Mouse (Mus musculus) embryonic facial prominence, embryonic 14.5 days (tissue): ENCODE results near the gene Gm20422. TPM values are rescaled to one million over a fixed set of nuclear protein-coding genes. Genes with fewer than 3 reads are reported as not detected.

Source experiments
- ATAC-seq: fragments of 200-750 bp; cut with Nextera tagmentation; 2 replicates; pipeline ENCODE4 v1.8.0; 2017; ENCODE audit warnings: low read depth, moderate number of reproducible peaks, moderate TSS enrichment
- DNase-seq: peaks from one replicate; pipeline ENCODE4 v3.0.0-alpha.2; 2015; ENCODE audit warnings: low spot score
- H3K27ac ChIP-seq: fragments of 300-500 bp; sonication (generic); replicated peaks from 2 replicates; pipeline ENCODE4 v1.5.1; 2014; ENCODE audit warnings: low read depth, mild to moderate bottlenecking, low read length, moderate library complexity
- H3K27me3 ChIP-seq: fragments of 300-500 bp; sonication (generic); replicated peaks from 2 replicates; pipeline ENCODE4 v1.6.1; 2014; ENCODE audit warnings: low read length; ENCODE audit not compliant: control insufficient read depth, insufficient read depth
- H3K36me3 ChIP-seq: fragments of 300-500 bp; sonication (generic); 2 replicates; pipeline ENCODE4 v1.6.1; 2014; ENCODE audit warnings: low read length, mixed read lengths; ENCODE audit not compliant: control insufficient read depth, insufficient read depth
- H3K4me1 ChIP-seq: fragments of 300-500 bp; sonication (generic); 2 replicates; pipeline ENCODE4 v1.6.1; 2014; ENCODE audit warnings: antibody characterized with exemption, low read length; ENCODE audit not compliant: control insufficient read depth, insufficient read depth
- H3K4me2 ChIP-seq: fragments of 300-500 bp; sonication (generic); 2 replicates; pipeline ENCODE4 v1.6.1; 2014; ENCODE audit warnings: low read depth, mild to moderate bottlenecking, low read length, moderate library complexity, mixed read lengths
- H3K4me3 ChIP-seq: fragments of 300-500 bp; sonication (generic); 2 replicates; pipeline ENCODE4 v1.5.1; 2014; ENCODE audit warnings: low read depth, mild to moderate bottlenecking, low read length
- H3K9ac ChIP-seq: fragments of 300-500 bp; sonication (generic); 2 replicates; pipeline ENCODE4 v1.6.1; 2014; ENCODE audit warnings: low read depth, mild to moderate bottlenecking, low read length, moderate library complexity, mixed read lengths
- H3K9me3 ChIP-seq: fragments of 300-500 bp; sonication (generic); 2 replicates; pipeline ENCODE4 v1.6.1; 2016; ENCODE audit warnings: low read length; ENCODE audit not compliant: control insufficient read depth
- WGBS: fragments of 180-500 bp; shearing (Covaris S2); extraction: QIAGEN DNeasy Blood & Tissue Kit; methylation state at CpG from one replicate; pipeline ENCODE4 v1.1.7; 2014; 5-methylcytosine and 5-hydroxymethylcytosine counted together
- polyA plus RNA-seq: library from polyadenylated mRNA; unstranded; fragments of >200 nt; fragmentation: Nextera tagmentation; extraction: Ambion mirVana; gene quantifications from 2 replicates; pipeline ENCODE4 v1.2.1, GENCODE M21; 2014

Gene Gm20422
- 0.22 and 0.43 TPM in 2 replicates for polyA plus RNA-seq

DNA sequence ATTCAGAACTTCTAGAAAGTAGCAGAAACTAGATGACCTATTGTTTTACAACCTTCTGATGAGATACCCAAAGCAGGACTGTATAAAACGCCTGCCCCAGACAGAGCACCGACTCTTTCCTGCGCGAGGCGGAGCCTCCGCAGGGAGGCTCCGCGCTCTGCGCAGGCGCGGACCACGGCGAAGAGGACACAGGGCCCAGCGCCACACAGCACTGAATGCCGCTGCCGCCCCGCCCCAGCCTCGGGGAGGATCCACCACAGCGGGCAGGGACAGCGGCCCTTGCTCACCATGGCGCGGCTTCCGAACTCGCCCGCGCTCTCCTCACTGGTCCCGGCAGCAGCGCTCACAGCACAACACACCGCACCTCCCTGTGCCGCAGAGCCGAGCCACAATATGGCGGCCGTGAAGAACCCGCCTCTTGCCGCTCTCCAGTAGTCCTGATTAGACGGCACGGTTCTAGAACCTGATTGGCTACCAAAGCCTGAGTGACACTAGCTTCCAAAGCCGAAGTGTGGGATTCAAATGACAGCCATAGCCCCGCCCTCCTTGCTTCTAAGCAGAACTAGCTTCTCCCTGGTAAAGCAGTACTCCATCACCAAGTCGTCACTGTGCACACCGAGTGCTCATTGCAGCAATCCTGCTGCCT is at the start of gene Gm20422:
Gene Gm20422, minus strand, starts transcription at position 384 of the 646 bp plus-strand sequence.
- Histone ChIP-seq H3K27me3 (no peaks in the 10 kb centered on the region), H3K4me2 (peak within 1 kb of the TSS; percentile 79), H3K27ac (peak within 1 kb of the TSS; percentile 100), H3K4me3 (peak within 1 kb of the TSS; percentile 73), H3K36me3 (peaks cover 3% of the 10 kb centered on the region; the same call in 1 of the 2 replicates), H3K9ac (peak within 1 kb of the TSS; percentile 94), H3K9me3 (no peaks in the 10 kb centered on the region), H3K4me1 (peaks cover 15% of the 10 kb centered on the region)
- WGBS, result 0% methylated on average over 33 of the region's 41 CpGs
- ATAC-seq, result peak; percentile 99
- DNase-seq, result peak; percentile 100

DNA sequence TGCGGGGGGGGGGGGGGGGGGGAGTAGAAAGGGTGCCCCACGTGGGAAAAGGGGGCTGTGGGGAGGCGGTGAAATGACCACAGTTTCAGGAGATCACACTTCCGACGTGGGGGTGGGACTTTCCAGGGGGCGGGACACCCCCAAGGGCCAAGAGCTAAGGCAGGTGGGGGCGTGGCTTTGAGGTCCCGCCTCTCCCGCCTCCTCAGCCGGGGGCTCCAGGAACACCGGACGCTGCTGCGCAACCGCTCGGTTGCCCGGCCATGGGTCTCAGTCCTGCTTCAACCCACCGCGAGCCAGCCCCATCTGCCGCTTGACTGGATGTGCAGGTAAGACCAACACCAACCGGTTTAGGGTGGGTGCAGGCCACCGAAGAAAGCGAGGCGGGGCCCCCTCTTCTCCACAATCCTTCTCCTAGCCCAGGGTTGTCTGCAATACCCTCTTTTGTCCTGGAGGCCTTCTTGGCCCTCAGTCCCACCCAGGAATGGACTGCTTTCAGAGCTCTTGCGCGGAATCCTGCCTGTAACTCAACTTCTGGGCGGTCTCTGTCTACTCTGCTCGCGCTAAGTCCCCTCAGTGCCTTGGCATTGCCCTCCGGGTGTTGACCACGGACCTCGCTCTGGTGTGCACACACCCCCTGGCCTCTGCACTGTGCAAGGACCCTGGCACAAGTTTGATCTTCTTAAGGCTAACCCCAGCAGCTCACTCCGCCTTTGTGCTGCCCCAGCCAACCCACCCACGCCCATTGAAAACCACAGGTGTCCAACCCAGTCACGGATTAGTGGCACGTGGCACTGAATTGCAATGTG is 47.9 kb upstream of the Gm20422 start, which contains the start of gene Lpar2:
Gene Lpar2, plus strand, starts transcription at position 44 of the 806 bp plus-strand sequence.
- no peaks in the 10 kb centered on the region for H3K27me3 ChIP-seq
- H3K9ac ChIP-seq, result peak within 1 kb of the TSS; percentile 76
- ATAC-seq, result peak; percentile 86
- H3K36me3 ChIP-seq, result peaks cover 18% of the 10 kb centered on the region
- peaks cover 11% of the 10 kb centered on the region for H3K4me1 ChIP-seq
- WGBS, result 1% methylated on average over 23 of the region's 35 CpGs
- peak within 1 kb of the TSS; percentile 86 for H3K4me2 ChIP-seq
- DNase-seq, result peak; percentile 93
- H3K4me3 ChIP-seq, result peak within 1 kb of the TSS; percentile 62
- peak within 1 kb of the TSS; percentile 63 for H3K27ac ChIP-seq
- H3K9me3 ChIP-seq, result no peaks in the 10 kb centered on the region

DNA sequence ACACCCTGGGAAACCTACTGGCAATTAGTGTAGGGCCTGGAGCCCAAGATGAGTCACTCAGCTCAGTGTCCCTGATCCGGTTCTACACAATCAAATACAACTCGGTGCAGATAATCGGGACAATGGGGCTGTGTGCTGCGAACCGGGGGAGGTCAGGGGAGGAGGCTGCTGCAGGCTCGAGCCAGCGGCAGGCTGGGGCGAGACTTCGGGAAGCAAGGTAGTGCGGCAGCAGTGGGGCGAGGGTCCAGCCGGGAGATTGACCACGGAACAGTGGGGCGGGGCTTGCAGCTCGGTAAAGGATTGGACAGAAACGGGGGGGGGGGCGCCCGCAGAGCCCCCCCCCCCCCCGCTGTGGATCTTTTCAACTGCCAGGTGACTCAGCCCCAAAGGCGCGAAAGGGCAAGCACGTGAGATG is 47.3 kb upstream of the Gm20422 start:
- WGBS, result 0% methylated on average over 9 of the region's 22 CpGs
- no peaks in the 10 kb centered on the region for H3K9me3 ChIP-seq
- peak overlapping the region; percentile 86 for H3K4me2 ChIP-seq
- no peaks in the 10 kb centered on the region for H3K27me3 ChIP-seq
- DNase-seq, result peak; percentile 68
- peak overlapping the region; percentile 63 for H3K27ac ChIP-seq
- peak; percentile 51 for ATAC-seq
- H3K4me3 ChIP-seq, result peak overlapping the region; percentile 62
- peaks cover 21% of the 10 kb centered on the region for H3K36me3 ChIP-seq
- peak overlapping the region; percentile 76 for H3K9ac ChIP-seq
- peaks cover 11% of the 10 kb centered on the region for H3K4me1 ChIP-seq

DNA sequence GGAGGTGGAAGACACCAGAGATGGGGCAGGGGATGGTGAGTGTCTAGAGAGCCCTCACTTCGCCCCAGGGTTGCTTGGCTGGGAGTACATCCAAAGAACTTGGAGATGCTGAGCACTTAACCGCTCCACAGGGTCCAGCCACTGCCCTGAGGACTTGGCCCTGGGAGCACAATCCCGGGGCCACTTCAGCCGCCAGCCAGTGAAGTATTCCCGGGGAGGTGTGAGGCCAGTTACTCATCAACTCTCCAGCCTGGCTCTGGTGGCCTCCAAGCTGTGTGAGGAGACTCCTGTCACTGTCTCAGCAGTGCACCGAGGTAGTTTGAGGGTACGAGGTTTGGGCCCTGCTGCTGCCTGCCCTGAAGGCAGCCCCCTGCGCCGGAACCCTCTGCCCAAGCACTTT is 45.8 kb upstream of the Gm20422 start:
- no peak for DNase-seq
- no peak overlapping the region for H3K4me2 ChIP-seq
- H3K9ac ChIP-seq, result no peak overlapping the region
- H3K27ac ChIP-seq, result no peak overlapping the region
- H3K9me3 ChIP-seq, result no peaks in the 10 kb centered on the region
- H3K27me3 ChIP-seq, result no peaks in the 10 kb centered on the region
- H3K36me3 ChIP-seq, result peaks cover 24% of the 10 kb centered on the region; the same call in 1 of the 2 replicates
- WGBS, result 87% methylated on average over 6 of the region's 9 CpGs
- H3K4me3 ChIP-seq, result no peak overlapping the region
- H3K4me1 ChIP-seq, result peaks cover 11% of the 10 kb centered on the region
- no peak for ATAC-seq

DNA sequence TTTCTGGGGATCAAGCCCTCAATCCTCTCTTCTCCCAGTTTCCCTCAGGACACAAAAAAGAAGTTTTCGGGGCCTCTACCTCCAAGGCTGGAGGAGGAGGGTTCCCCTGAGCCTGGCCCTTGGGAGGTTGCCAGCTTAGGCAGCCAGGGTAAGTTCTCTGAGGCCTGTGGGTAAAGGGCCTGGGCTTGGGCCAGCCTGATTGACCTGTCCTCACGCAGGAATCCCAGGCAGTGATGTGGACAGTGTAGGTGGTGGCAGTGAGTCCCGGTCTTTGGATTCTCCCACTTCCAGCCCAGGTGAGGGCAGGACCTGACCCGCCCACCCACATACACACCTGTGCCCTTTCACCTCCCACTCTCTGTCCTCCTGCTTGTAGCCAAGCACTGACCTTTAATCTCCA is 40.7 kb upstream of the Gm20422 start:
- WGBS, result 88% methylated on average over 4 of the region's 4 CpGs
- no peak overlapping the region for H3K4me3 ChIP-seq
- DNase-seq (no peak), ATAC-seq (no peak)
- H3K27me3 ChIP-seq, result no peaks in the 10 kb centered on the region
- H3K9ac ChIP-seq, result no peak overlapping the region
- no peak overlapping the region for H3K27ac ChIP-seq
- no peak overlapping the region for H3K4me2 ChIP-seq
- no peaks in the 10 kb centered on the region for H3K4me1 ChIP-seq
- no peaks in the 10 kb centered on the region for H3K9me3 ChIP-seq
- H3K36me3 ChIP-seq, result peaks cover 55% of the 10 kb centered on the region

DNA sequence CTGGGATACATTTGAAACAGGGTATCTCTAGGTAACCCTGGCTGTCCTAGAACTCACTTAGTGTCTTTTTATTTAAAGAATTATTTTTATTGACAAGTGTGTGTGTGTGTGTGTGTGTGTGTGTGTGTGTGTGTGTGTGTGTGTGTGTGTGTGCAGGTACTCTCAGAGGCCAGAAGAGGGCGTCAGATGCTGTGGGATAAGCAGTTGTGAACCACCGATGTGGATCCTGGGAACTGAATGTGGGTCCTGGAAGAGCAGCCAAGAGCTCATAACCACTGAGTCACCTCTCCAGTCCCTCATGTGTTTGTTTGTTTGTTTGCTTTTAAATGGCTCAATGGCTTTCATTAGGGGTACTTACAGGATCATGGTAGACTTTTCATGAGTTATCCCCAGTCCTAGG is 40.2 kb upstream of the Gm20422 start:
- H3K9me3 ChIP-seq, result no peaks in the 10 kb centered on the region
- H3K4me3 ChIP-seq, result no peak overlapping the region
- no peak for ATAC-seq
- no peak overlapping the region for H3K27ac ChIP-seq
- no peak for DNase-seq
- 92% methylated on average over 2 of the region's 2 CpGs for WGBS
- H3K4me2 ChIP-seq, result no peak overlapping the region
- H3K4me1 ChIP-seq, result no peaks in the 10 kb centered on the region
- peaks cover 55% of the 10 kb centered on the region for H3K36me3 ChIP-seq
- H3K9ac ChIP-seq, result no peak overlapping the region
- H3K27me3 ChIP-seq, result no peaks in the 10 kb centered on the region

DNA sequence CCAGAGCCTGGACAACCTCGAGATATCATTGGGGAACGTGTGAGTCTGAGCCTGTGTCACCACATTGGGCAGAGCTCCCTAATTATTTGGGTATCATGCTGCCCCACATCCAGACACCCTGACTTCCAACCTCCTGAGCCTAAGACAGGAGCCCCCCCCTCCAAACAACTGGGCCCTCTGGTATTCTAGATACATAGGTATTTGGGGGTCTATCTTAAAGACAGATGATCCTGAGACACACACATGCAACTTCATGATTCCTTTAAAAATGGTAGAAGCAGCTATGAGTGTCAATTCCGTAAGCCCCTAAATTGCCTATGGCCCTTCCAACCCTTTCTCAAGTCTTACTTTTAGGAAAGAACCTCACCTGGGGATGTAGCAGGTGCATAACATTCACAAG is 35.1 kb upstream of the Gm20422 start:
- Histone ChIP-seq H3K36me3 (peaks cover 60% of the 10 kb centered on the region), H3K9ac (no peak overlapping the region), H3K4me1 (no peaks in the 10 kb centered on the region), H3K9me3 (no peaks in the 10 kb centered on the region), H3K4me3 (no peak overlapping the region), H3K27me3 (no peaks in the 10 kb centered on the region), H3K4me2 (no peak overlapping the region), H3K27ac (no peak overlapping the region)
- ATAC-seq (no peak), DNase-seq (no peak)
- 69% methylated on average over 3 of the region's 3 CpGs for WGBS

DNA sequence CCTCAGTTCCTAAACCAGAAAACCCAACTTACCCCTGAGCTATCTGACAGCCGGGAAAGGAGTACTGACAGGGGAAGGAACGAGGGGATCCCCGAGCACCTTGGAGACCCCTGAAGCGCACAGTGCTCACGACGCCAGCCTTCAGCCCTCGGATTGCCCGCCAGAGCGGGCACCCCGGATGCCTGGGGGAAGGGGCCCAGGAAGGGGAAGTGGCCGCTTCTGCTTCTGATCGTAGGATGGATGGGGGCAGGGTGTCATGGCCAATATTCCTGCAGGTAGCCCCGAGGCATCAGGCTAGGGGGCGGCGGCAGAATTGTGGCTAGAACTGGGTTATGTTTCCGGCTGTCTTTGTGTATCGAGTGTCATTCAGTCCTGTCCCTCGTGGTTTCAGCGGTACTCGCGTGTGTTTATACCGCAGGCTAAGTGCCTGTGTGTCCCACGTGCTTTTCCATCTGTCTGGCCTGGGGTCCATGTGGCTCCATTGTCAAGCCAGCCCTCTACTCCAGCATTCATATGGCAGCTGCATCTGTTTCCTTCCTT is 34.2 kb upstream of the Gm20422 start:
- H3K27ac ChIP-seq, result peak overlapping the region; percentile 46; the same call in 1 of the 2 replicates
- H3K27me3 ChIP-seq, result no peaks in the 10 kb centered on the region
- ATAC-seq, result peak; percentile 67
- peak overlapping the region; percentile 80 for H3K4me2 ChIP-seq
- 2% methylated on average over 20 of the region's 23 CpGs for WGBS
- no peaks in the 10 kb centered on the region for H3K4me1 ChIP-seq
- H3K9me3 ChIP-seq, result no peaks in the 10 kb centered on the region
- DNase-seq, result peak; percentile 66
- peak overlapping the region; percentile 45 for H3K4me3 ChIP-seq
- H3K9ac ChIP-seq, result peak overlapping the region; percentile 65
- H3K36me3 ChIP-seq, result peaks cover 60% of the 10 kb centered on the region
